Mouse (Mus musculus) heart, embryonic 11.5 days (tissue): Measurements from ENCODE around the gene Dnaaf3. TPM values are rescaled to one million over a fixed set of nuclear protein-coding genes. Genes with fewer than 3 reads are reported as not detected.
A peak's percentile ranks its signal among the peaks of the same experiment; 100 is the strongest.

Experiments used
- ATAC-seq: fragments of 200-750 bp; cut with Nextera tagmentation; replicated peaks from 2 replicates; pipeline ENCODE4 v1.8.0; 2017; ENCODE audit warnings: moderate library complexity; ENCODE audit not compliant: insufficient number of reproducible peaks, low FRiP score, low TSS enrichment
- H3K27ac ChIP-seq: fragments of 300-500 bp; sonication (generic); 2 replicates; pipeline ENCODE4 v1.5.1; 2014; ENCODE audit warnings: mild to moderate bottlenecking, low read depth, low read length
- H3K27me3 ChIP-seq: fragments of 300-500 bp; sonication (generic); 2 replicates; pipeline ENCODE4 v1.6.1; 2014; ENCODE audit warnings: mild to moderate bottlenecking, low read length, mixed read lengths; ENCODE audit not compliant: control insufficient read depth, insufficient read depth
- H3K36me3 ChIP-seq: fragments of 300-500 bp; sonication (generic); 2 replicates; pipeline ENCODE4 v1.6.1; 2014; ENCODE audit warnings: mild to moderate bottlenecking, low read length, moderate library complexity, mixed read lengths; ENCODE audit not compliant: control insufficient read depth, insufficient read depth
- H3K4me1 ChIP-seq: fragments of 300-500 bp; sonication (generic); 2 replicates; pipeline ENCODE4 v1.6.1; 2014; ENCODE audit warnings: low read length; ENCODE audit not compliant: control insufficient read depth, insufficient read depth
- H3K4me2 ChIP-seq: fragments of 300-500 bp; sonication (generic); 2 replicates; pipeline ENCODE4 v1.6.1; 2014; ENCODE audit warnings: mild to moderate bottlenecking, moderate library complexity
- H3K4me3 ChIP-seq: fragments of 300-500 bp; sonication (generic); 2 replicates; pipeline ENCODE4 v1.5.1; 2014; ENCODE audit warnings: low read depth, low read length
- H3K9ac ChIP-seq: fragments of 300-500 bp; sonication (generic); 2 replicates; pipeline ENCODE4 v1.6.1; 2014; ENCODE audit warnings: mild to moderate bottlenecking, low read depth, low read length, moderate library complexity
- H3K9me3 ChIP-seq: fragments of 300-500 bp; sonication (generic); replicated peaks from 2 replicates; pipeline ENCODE4 v1.6.1; 2016; ENCODE audit warnings: low read length; ENCODE audit not compliant: control insufficient read depth
- WGBS: fragments of 180-500 bp; shearing (Covaris S2); extraction: QIAGEN DNeasy Blood & Tissue Kit; methylation state at CpG from one replicate; pipeline ENCODE4 v1.1.7; 2014; ENCODE audit not compliant: insufficient replicate concordance; 5-methylcytosine and 5-hydroxymethylcytosine counted together
- polyA plus RNA-seq: library from polyadenylated mRNA; unstranded; fragments of >200 nt; fragmentation: Nextera tagmentation; extraction: Ambion mirVana; gene quantifications from 2 replicates; pipeline ENCODE4 v1.2.1, GENCODE M21; 2014

The Dnaaf3 gene
- polyA plus RNA-seq, 1 experiment from 2014 or later: 0.19 TPM

- peak overlapping the region; percentile 16 for H3K4me3 ChIP-seq
- no peaks in the 10 kb centered on the region for H3K36me3 ChIP-seq
- peak overlapping the region; percentile 86 for H3K27ac ChIP-seq
- no peaks in the 10 kb centered on the region for H3K27me3 ChIP-seq
- 35% methylated on average over 6 of the region's 6 CpGs for WGBS
- peak overlapping the region; percentile 56 for H3K9ac ChIP-seq
- peaks cover 54% of the 10 kb centered on the region for H3K4me1 ChIP-seq
- H3K9me3 ChIP-seq: no peaks in the 10 kb centered on the region
- ATAC-seq: peak; percentile 25; the same call in 1 of the 2 replicates
- peak overlapping the region; percentile 52 for H3K4me2 ChIP-seq
These were observed 16.4 kb downstream of the Dnaaf3 start for GRCm38 (mm10) chr7:4515853-4516252.

- Histone ChIP-seq H3K4me3 (peak overlapping the region; percentile 25), H3K27ac (peak overlapping the region; percentile 86), H3K9me3 (no peaks in the 10 kb centered on the region), H3K36me3 (no peaks in the 10 kb centered on the region), H3K4me2 (peak overlapping the region; percentile 52), H3K27me3 (no peaks in the 10 kb centered on the region), H3K4me1 (peaks cover 55% of the 10 kb centered on the region), H3K9ac (peak overlapping the region; percentile 70)
- ATAC-seq: no peak
- WGBS: 43% methylated on average over 6 of the region's 6 CpGs
These were observed 18.2 kb downstream of the Dnaaf3 start for GRCm38 (mm10) chr7:4513829-4514712.

- Histone ChIP-seq H3K9ac (peak overlapping the region; percentile 70), H3K27ac (peak overlapping the region; percentile 86), H3K4me3 (peak overlapping the region; percentile 25), H3K27me3 (no peaks in the 10 kb centered on the region), H3K36me3 (no peaks in the 10 kb centered on the region), H3K9me3 (no peaks in the 10 kb centered on the region), H3K4me2 (peak overlapping the region; percentile 52), H3K4me1 (peaks cover 53% of the 10 kb centered on the region)
- WGBS: 22% methylated on average over 13 of the region's 13 CpGs
- no peak for ATAC-seq
These were observed 19.0 kb downstream of the Dnaaf3 start for GRCm38 (mm10) chr7:4513236-4513635.

DNA sequence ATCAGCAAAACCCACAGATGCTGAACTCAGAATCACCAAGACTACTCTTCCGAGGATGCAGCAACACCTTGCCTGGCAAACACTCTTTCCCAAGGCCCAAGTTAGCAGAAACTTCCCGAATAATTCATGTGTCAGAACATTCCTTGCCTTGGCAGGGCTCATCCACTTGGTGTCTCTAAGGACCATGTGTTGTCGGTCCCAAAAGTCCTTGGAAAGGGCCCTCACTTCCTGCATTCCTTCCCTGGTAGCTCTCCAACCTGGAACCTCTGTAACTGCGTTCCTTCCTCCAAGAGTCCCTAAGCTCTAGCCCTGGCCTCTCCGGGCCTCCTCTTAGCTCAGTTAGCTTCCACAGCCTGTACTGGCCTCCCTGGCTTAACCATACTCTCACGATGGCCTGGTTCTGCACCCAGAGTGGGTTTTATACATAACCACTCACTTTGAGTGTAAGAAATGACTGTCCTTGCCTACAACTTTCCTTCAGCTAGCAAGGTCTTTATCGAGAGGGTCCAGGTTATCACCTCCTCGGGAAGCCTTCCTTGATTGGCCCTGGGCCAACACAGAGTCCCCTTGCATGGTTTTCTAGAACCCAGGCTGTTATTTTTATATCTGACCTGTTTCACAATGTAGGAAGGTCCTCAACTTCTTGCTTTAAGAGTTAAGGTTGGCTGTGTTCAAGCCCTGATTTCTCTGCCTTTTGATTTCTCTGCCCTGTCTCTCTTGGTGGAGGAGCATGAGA, 20.6 kb downstream of the Dnaaf3 start:
- WGBS: 48% methylated on average over 8 of the region's 8 CpGs
- H3K9me3 ChIP-seq: no peaks in the 10 kb centered on the region
- no peak overlapping the region for H3K9ac ChIP-seq
- no peak overlapping the region for H3K4me3 ChIP-seq
- peak overlapping the region; percentile 3 for H3K4me2 ChIP-seq
- no peaks in the 10 kb centered on the region for H3K36me3 ChIP-seq
- no peak for ATAC-seq
- H3K27me3 ChIP-seq: no peaks in the 10 kb centered on the region
- H3K27ac ChIP-seq: peak overlapping the region; percentile 46; the same call in 1 of the 2 replicates
- peaks cover 50% of the 10 kb centered on the region for H3K4me1 ChIP-seq

- H3K4me1 ChIP-seq: peaks cover 40% of the 10 kb centered on the region
These were observed 22.2 kb downstream of the Dnaaf3 start for GRCm38 (mm10) chr7:4509863-4510608.

GRCm38 (mm10) chr7:4508739-4509116, 23.5 kb downstream of the Dnaaf3 start:
- WGBS: 84% methylated on average over 8 of the region's 8 CpGs
- H3K9me3 ChIP-seq: no peaks in the 10 kb centered on the region
- no peaks in the 10 kb centered on the region for H3K27me3 ChIP-seq
- H3K27ac ChIP-seq: no peak overlapping the region
- peaks cover 28% of the 10 kb centered on the region for H3K4me1 ChIP-seq
- no peak overlapping the region for H3K9ac ChIP-seq
- no peak for ATAC-seq
- no peaks in the 10 kb centered on the region for H3K36me3 ChIP-seq
- no peak overlapping the region for H3K4me3 ChIP-seq
- H3K4me2 ChIP-seq: no peak overlapping the region

More at GRCm38 (mm10) chr7:4509863-4510608, 22.2 kb downstream of the Dnaaf3 start:
- Histone ChIP-seq H3K36me3 (no peaks in the 10 kb centered on the region), H3K4me2 (peak overlapping the region; percentile 53), H3K27me3 (no peaks in the 10 kb centered on the region), H3K9ac (peak overlapping the region; percentile 35; the same call in 1 of the 2 replicates), H3K4me3 (peak overlapping the region; percentile 23; the same call in 1 of the 2 replicates), H3K27ac (peak overlapping the region; percentile 72), H3K9me3 (no peaks in the 10 kb centered on the region)
- WGBS: 12% methylated on average over 24 of the region's 24 CpGs
- peak; percentile 77 for ATAC-seq

GRCm38 (mm10) chr7:4508062-4508738, 24.1 kb downstream of the Dnaaf3 start:
- no peaks in the 10 kb centered on the region for H3K36me3 ChIP-seq
- H3K4me3 ChIP-seq: no peak overlapping the region
- ATAC-seq: no peak
- no peaks in the 10 kb centered on the region for H3K9me3 ChIP-seq
- no peak overlapping the region for H3K9ac ChIP-seq
- 75% methylated on average over 32 of the region's 32 CpGs for WGBS
- no peak overlapping the region for H3K27ac ChIP-seq
- peaks cover 24% of the 10 kb centered on the region for H3K4me1 ChIP-seq
- no peaks in the 10 kb centered on the region for H3K27me3 ChIP-seq
- no peak overlapping the region for H3K4me2 ChIP-seq

- no peak overlapping the region for H3K27ac ChIP-seq
These were observed 25.0 kb downstream of the Dnaaf3 start for GRCm38 (mm10) chr7:4507220-4507619.

More at GRCm38 (mm10) chr7:4507220-4507619, 25.0 kb downstream of the Dnaaf3 start:
- no peaks in the 10 kb centered on the region for H3K9me3 ChIP-seq
- no peaks in the 10 kb centered on the region for H3K27me3 ChIP-seq
- H3K4me2 ChIP-seq: no peak overlapping the region
- peaks cover 28% of the 10 kb centered on the region for H3K4me1 ChIP-seq
- ATAC-seq: no peak
- no peak overlapping the region for H3K9ac ChIP-seq
- no peak overlapping the region for H3K4me3 ChIP-seq
- H3K36me3 ChIP-seq: no peaks in the 10 kb centered on the region
- WGBS: 58% methylated on average over 3 of the region's 4 CpGs
